Mouse (Mus musculus): ENCODE results near the gene Gna13. TPM values are rescaled to one million over a fixed set of nuclear protein-coding genes. Genes with fewer than 3 reads are reported as not detected.

Gna13 gene
- polyA plus RNA-seq, 1 experiment from 2014 or later, result 16.6 TPM

GRCm38 (mm10) chr11:109436889-109437288 lies 74.3 kb downstream of the Gna13 start:
- no peak for ATAC-seq (ENCODE audit: low read depth)
- H3K9ac ChIP-seq, result no peak overlapping the region
- H3K4me2 ChIP-seq, result no peak overlapping the region
- H3K9me3 ChIP-seq, result no peaks in the 10 kb centered on the region
- no peak overlapping the region for H3K4me3 ChIP-seq
- 74% methylated on average over 8 of the region's 8 CpGs for WGBS
- peaks cover 56% of the 10 kb centered on the region for H3K36me3 ChIP-seq
- peaks cover 18% of the 10 kb centered on the region for H3K4me1 ChIP-seq (replicated peaks)
- H3K27me3 ChIP-seq, result peaks cover 8% of the 10 kb centered on the region; the same call in 1 of the 2 replicates
- H3K27ac ChIP-seq (replicated peaks), result no peak overlapping the region

DNA sequence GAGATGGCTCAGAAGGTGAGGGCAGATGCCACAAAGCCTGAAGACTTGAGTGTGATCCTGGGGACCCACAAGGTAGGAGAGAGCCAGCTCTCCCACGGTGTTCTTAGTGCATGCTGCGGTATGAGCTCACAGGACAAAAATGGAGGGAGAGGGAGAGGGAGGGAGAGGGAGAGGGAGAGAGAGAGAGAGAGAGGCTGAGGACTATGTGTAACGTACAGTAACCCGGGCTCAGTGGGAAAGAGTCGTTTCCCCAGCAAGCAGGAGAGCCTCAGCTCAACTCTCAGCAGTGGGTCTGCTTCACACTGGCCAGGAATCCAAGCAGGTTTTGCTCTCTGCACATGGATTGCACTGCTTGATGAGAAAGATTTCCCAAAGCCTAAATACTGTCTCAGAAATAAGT lies 76.6 kb downstream of the Gna13 start:
- peak; percentile 69 for ATAC-seq (ENCODE audit: low read depth)
- H3K27ac ChIP-seq (replicated peaks), result no peak overlapping the region
- H3K36me3 ChIP-seq, result peaks cover 43% of the 10 kb centered on the region
- no peaks in the 10 kb centered on the region for H3K9me3 ChIP-seq
- H3K4me1 ChIP-seq (replicated peaks), result peaks cover 18% of the 10 kb centered on the region
- peak overlapping the region; percentile 67 for H3K9ac ChIP-seq
- whole genome bisulfite sequencing, result 7% methylated on average over 5 of the region's 5 CpGs
- H3K4me3 ChIP-seq, result peak overlapping the region; percentile 42
- peak overlapping the region; percentile 71 for H3K4me2 ChIP-seq
- peaks cover 8% of the 10 kb centered on the region; the same call in 1 of the 2 replicates for H3K27me3 ChIP-seq

DNA sequence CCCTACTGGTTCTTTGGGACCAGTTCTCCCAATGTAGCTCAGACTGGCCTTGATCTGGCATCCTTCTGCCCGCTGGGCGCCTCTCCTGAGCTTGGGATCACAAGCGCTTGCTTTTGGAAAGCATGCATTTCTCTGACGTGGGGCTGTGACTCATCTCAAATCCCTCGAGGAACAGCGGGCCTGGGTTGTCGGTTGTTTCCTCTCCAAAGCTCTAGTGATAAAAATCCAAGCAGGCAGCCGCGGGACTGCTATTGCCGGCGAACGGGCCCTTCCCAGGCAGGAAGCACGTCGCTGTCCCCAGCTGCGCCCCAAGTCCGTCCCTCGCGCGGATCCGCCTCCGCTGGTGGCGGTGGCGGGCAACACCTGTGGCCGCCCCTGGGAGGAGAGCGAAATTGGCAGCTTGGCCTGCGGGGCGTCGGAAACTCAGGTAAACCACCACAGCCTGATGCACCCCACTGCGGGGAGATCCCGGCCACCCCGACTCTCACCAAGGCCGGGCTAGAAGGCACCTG lies 77.3 kb downstream of the Gna13 start:
- Histone ChIP-seq H3K9me3 (no peaks in the 10 kb centered on the region), H3K27me3 (peaks cover 8% of the 10 kb centered on the region; the same call in 1 of the 2 replicates), H3K27ac (replicated peaks) (peak overlapping the region; percentile 34; the same call in 1 of the 2 replicates), H3K4me3 (peak overlapping the region; percentile 42), H3K4me1 (replicated peaks) (peaks cover 18% of the 10 kb centered on the region), H3K4me2 (peak overlapping the region; percentile 71), H3K9ac (peak overlapping the region; percentile 67), H3K36me3 (peaks cover 37% of the 10 kb centered on the region)
- peak; percentile 51 for ATAC-seq (ENCODE audit: low read depth)
- WGBS, result 2% methylated on average over 32 of the region's 32 CpGs

- Histone ChIP-seq H3K27ac (replicated peaks) (no peak overlapping the region), H3K9me3 (no peaks in the 10 kb centered on the region), H3K4me2 (peak overlapping the region; percentile 71), H3K4me1 (replicated peaks) (peaks cover 18% of the 10 kb centered on the region), H3K4me3 (peak overlapping the region; percentile 42; the same call in 1 of the 2 replicates), H3K9ac (peak overlapping the region; percentile 67; the same call in 1 of the 2 replicates), H3K36me3 (peaks cover 29% of the 10 kb centered on the region), H3K27me3 (peaks cover 8% of the 10 kb centered on the region; the same call in 1 of the 2 replicates)
- no peak for ATAC-seq (ENCODE audit: low read depth)
- WGBS, result 69% methylated on average over 4 of the region's 4 CpGs
Measured at GRCm38 (mm10) chr11:109440641-109441040, 78.0 kb downstream of the Gna13 start.

DNA sequence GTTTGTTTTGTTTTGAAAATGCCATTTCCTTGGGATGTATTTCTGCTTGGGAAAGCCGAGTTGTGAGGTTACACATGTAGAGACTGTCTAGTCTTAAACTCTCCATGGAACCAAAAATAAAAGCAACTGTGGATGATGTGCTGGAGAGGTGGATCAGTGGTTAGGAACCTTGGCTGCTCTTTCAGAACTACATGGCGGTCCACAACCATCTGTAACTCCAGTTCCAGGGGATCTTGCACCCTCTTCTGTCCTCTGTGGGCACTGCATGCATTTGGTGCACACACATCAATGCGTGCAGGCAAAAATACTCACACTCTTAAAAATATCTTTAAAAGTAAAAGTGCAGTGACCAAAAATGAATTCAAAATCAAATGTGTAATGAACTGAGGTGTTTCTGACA lies 78.5 kb downstream of the Gna13 start:
- H3K4me1 ChIP-seq (replicated peaks), result peaks cover 18% of the 10 kb centered on the region
- H3K9me3 ChIP-seq, result no peaks in the 10 kb centered on the region
- no peak overlapping the region for H3K9ac ChIP-seq
- peaks cover 24% of the 10 kb centered on the region for H3K36me3 ChIP-seq
- 65% methylated on average over 3 of the region's 3 CpGs for WGBS
- no peak for ATAC-seq (ENCODE audit: low read depth)
- peaks cover 8% of the 10 kb centered on the region; the same call in 1 of the 2 replicates for H3K27me3 ChIP-seq
- no peak overlapping the region for H3K4me2 ChIP-seq
- no peak overlapping the region for H3K4me3 ChIP-seq
- H3K27ac ChIP-seq (replicated peaks), result no peak overlapping the region

DNA sequence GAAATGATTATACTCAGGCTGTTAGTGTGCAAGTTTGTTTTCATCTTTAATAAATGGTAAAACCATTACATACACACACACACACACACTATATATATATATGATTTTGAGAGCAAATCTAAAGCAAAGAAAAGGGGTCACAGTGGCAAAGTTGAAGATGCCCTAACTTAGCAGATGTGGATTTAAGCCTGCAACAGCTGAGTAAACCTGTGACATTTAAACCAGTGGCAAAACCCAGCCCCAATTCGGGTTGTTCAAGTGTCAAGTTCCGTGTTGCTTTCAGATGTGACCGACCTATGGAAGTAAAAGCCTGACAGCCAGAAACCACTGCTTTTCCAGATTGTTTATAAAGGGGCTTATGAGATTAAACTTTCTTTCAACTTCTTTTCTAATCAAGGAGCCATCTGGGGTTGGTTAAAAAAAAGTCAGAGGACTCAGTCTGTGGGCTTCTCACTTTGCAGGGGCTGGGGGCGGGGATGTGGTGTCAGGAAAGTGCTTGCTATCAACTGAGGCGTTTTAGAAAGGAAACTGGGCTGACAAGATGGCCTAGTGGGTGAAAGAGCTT lies 79.6 kb downstream of the Gna13 start:
- H3K4me2 ChIP-seq, result no peak overlapping the region
- 71% methylated on average over 5 of the region's 5 CpGs for WGBS
- H3K27me3 ChIP-seq, result peaks cover 8% of the 10 kb centered on the region; the same call in 1 of the 2 replicates

DNA sequence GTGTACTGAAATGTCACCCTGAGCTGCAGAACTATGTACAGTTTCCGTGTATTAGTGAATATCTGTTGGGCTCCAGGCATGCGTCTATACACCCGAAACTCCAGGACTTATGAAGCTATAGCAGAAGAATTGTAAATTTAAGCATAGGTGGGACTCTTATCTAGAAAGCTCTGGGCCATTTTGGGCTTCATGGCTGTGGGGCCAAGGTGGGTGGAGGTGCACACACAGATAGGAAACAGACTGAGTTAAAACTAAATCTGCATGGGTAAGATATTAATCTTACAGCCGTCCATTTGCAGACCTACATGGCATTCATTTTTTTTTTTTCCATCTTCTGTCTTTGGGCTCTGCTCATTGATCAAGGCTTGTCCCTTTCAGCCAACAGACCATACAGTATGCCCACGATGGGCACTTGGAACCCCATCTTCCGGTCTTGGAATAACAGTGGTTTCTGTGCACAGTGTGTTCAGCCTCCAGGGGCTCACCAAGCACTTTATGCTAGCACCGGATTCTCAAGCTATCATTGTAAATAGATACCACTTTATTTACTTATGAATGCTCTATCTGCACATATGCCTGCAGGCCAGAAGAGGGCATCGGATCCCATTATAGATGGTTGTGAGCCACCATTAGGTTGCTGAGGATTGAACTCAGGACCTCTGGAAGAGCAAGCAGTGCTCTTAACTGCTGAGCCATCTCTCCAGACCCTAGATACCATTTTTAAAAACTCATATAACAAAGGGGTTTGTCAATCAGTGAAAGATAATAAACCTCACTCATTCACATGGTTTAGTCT lies 81.0 kb downstream of the Gna13 start:
- Histone ChIP-seq H3K27me3 (peaks cover 8% of the 10 kb centered on the region; the same call in 1 of the 2 replicates), H3K4me1 (replicated peaks) (peaks cover 18% of the 10 kb centered on the region), H3K4me3 (no peak overlapping the region), H3K4me2 (no peak overlapping the region), H3K36me3 (no peaks in the 10 kb centered on the region), H3K9ac (no peak overlapping the region), H3K9me3 (no peaks in the 10 kb centered on the region), H3K27ac (replicated peaks) (no peak overlapping the region)
- WGBS, result 91% methylated on average over 8 of the region's 8 CpGs
- ATAC-seq (ENCODE audit: low read depth), result no peak

More for the DNA sequence above, 79.6 kb downstream of the Gna13 start:
- Histone ChIP-seq H3K36me3 (peaks cover 13% of the 10 kb centered on the region), H3K4me1 (replicated peaks) (peaks cover 18% of the 10 kb centered on the region), H3K27ac (replicated peaks) (no peak overlapping the region), H3K9ac (no peak overlapping the region), H3K9me3 (no peaks in the 10 kb centered on the region), H3K4me3 (no peak overlapping the region)
- no peak for ATAC-seq (ENCODE audit: low read depth)

DNA sequence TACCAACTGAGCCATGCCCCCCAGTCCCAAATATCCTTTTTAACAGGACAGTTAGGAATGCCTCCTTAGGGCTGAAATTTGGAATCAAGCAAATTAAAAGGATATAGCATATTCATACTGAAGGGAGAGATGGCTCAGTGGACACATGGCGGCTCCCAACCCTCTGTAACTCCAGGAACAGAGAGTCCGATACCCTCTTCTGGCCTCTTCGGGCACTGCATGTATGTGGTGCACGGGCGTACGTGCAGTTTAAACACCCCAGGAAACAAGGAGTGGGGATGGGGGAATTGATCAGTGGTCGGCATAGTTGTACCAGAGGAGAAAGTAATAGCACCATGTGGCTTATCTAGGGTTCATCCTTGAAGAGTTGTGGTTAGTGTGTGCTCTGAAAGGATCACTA lies 82.0 kb downstream of the Gna13 start:
- ATAC-seq (ENCODE audit: low read depth), result no peak
- H3K9me3 ChIP-seq, result no peaks in the 10 kb centered on the region

DNA sequence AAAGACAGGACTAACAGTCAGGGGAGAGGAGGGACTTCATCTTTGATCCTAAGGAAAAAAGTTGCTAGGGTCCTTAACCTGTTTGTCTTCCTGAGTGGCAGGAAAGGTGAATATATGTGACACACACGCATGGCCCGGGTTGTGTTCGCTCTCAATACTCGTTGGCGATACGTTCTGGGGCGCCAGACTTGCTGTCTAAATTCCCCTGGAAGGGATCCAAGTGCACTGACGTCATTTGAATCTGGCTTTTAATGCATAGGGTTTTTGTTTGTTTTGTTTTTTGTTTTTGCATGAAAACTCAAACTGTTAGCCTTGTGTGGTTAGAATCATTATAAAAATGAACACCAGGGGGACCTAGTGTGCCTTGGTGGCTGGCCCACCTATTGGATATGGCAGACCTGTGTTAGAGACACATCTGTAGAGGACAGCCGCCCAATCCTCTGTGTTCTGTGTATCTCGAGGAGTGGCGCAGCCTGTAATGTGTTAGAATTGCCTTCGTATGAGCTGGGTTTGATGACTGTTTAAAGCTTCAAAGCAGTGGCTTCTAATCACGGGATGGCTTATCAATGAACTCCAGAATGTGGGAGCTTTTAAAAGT lies 82.9 kb downstream of the Gna13 start:
- H3K27me3 ChIP-seq, result peaks cover 3% of the 10 kb centered on the region; the same call in 1 of the 2 replicates
- WGBS, result 59% methylated on average over 13 of the region's 13 CpGs
- ATAC-seq (ENCODE audit: low read depth), result peak; percentile 67
- peaks cover 3% of the 10 kb centered on the region; the same call in 1 of the 2 replicates for H3K4me1 ChIP-seq (replicated peaks)
- no peak overlapping the region for H3K4me2 ChIP-seq
- H3K9ac ChIP-seq, result no peak overlapping the region
- no peaks in the 10 kb centered on the region for H3K9me3 ChIP-seq
- H3K4me3 ChIP-seq, result no peak overlapping the region
- H3K27ac ChIP-seq (replicated peaks), result no peak overlapping the region
- H3K36me3 ChIP-seq, result no peaks in the 10 kb centered on the region

More for the DNA sequence above, 82.0 kb downstream of the Gna13 start:
- no peak overlapping the region for H3K4me2 ChIP-seq
- H3K36me3 ChIP-seq, result no peaks in the 10 kb centered on the region
- peaks cover 12% of the 10 kb centered on the region for H3K4me1 ChIP-seq (replicated peaks)
- H3K27ac ChIP-seq (replicated peaks), result no peak overlapping the region
- H3K27me3 ChIP-seq, result peaks cover 8% of the 10 kb centered on the region; the same call in 1 of the 2 replicates
- no peak overlapping the region for H3K4me3 ChIP-seq
- no peak overlapping the region for H3K9ac ChIP-seq
- 54% methylated on average over 7 of the region's 7 CpGs for WGBS

Measured in neural tube, embryonic 13.5 days (tissue).